Mouse (Mus musculus) C2C12 (cell line): ENCODE data around the gene Iffo2. TPM values are rescaled to one million over a fixed set of nuclear protein-coding genes. Genes with fewer than 3 reads are reported as not detected.

ENCODE experiments used
- H3K27me3 ChIP-seq: one replicate; pipeline ENCODE4 v1.6.1; 2011; ENCODE audit not compliant: control insufficient read depth, insufficient read depth, insufficient read length
- H3K36me3 ChIP-seq: one replicate; pipeline ENCODE4 v1.6.1; 2011; ENCODE audit not compliant: control insufficient read depth, insufficient read depth
- H3K4me3 ChIP-seq: one replicate; pipeline ENCODE4 v1.5.1; 2011; ENCODE audit warnings: mild to moderate bottlenecking, control low read depth; ENCODE audit not compliant: poor library complexity, insufficient read depth, severe bottlenecking
- H3K79me2 ChIP-seq: one replicate; pipeline ENCODE4 v1.6.1; 2011; ENCODE audit not compliant: control insufficient read depth, insufficient read depth
- H3K79me3 ChIP-seq: one replicate; pipeline ENCODE4 v1.6.1; 2011; ENCODE audit warnings: low read depth, control low read depth
- H3ac ChIP-seq: one replicate; pipeline ENCODE3; 2011; ENCODE audit warnings: low read depth; ENCODE audit not compliant: control insufficient read depth, insufficient read length
- CEBPB ChIP-seq: IDR thresholded peaks from one replicate; pipeline ENCODE4 v1.6.1; 2011; ENCODE audit warnings: low read depth, mild to moderate bottlenecking, control low read depth, moderate library complexity
- CTCF ChIP-seq: IDR thresholded peaks from one replicate; pipeline ENCODE4 v1.5.1; 2011; ENCODE audit not compliant: control insufficient read depth, insufficient read depth, insufficient read length
- FOSL1 ChIP-seq: IDR thresholded peaks from one replicate; pipeline ENCODE4 v1.8.0; 2011; ENCODE audit warnings: mild to moderate bottlenecking, low read length; ENCODE audit not compliant: poor library complexity, insufficient read depth, severe bottlenecking
- MAX ChIP-seq: IDR thresholded peaks from one replicate; pipeline ENCODE4 v1.6.1; 2011; ENCODE audit warnings: mild to moderate bottlenecking, control low read depth
- MYOD1 ChIP-seq: IDR thresholded peaks from one replicate; pipeline ENCODE4 v1.6.1; 2011; ENCODE audit warnings: low read depth; ENCODE audit not compliant: control insufficient read depth, insufficient read length
- MYOG ChIP-seq: IDR thresholded peaks from one replicate; pipeline ENCODE4 v1.6.1; 2011; ENCODE audit not compliant: control insufficient read depth, insufficient read length; ENCODE audit errors: extremely low read depth
- USF1 ChIP-seq: IDR thresholded peaks from one replicate; pipeline ENCODE4 v1.6.1; 2011; ENCODE audit warnings: low read depth, mild to moderate bottlenecking, control low read depth, moderate library complexity
- polyA plus RNA-seq: library from polyadenylated mRNA; unstranded; fragments of >200 nt; fragmentation: generic; extraction: Trizol; gene quantifications from one replicate; pipeline ENCODE4 v1.2.1, GENCODE M21; 2012; ENCODE audit warnings: missing spikeins

The Iffo2 gene
- polyA plus RNA-seq, 1 experiment, result 20.0 TPM

DNA sequence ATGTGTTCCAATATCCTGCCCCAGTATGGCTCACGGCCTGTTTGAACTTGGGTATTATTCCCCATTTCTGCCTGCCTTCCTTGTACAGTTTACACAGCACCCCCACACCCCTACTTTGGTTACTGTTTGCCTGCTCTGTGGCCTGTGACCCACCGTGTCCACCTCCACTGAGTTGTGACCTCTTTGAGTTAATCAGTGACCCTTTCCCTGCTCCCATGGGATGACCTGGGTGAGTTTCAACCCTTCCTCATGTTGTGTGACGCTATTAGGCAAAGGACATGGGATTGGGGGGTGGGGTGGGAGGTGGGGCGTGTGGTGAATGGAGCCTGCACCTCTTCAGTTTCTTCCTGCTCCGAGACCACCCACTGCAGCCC, 93.8 kb downstream of the Iffo2 start:
- no peaks in the 10 kb centered on the region for H3K79me2 ChIP-seq
- no peak overlapping the region for H3ac ChIP-seq
- H3K36me3 ChIP-seq, result peaks cover 3% of the 10 kb centered on the region
- no peaks in the 10 kb centered on the region for H3K79me3 ChIP-seq
- H3K4me3 ChIP-seq, result no peak overlapping the region
- TF ChIP-seq MYOD1, result no peak
- no peak for TF ChIP-seq USF1
- TF ChIP-seq CTCF, result no peak
- TF ChIP-seq MAX, result no peak
- TF ChIP-seq FOSL1, result no peak
- TF ChIP-seq MYOG, result no peak
- no peak for TF ChIP-seq CEBPB
- H3K27me3 ChIP-seq, result no peaks in the 10 kb centered on the region

DNA sequence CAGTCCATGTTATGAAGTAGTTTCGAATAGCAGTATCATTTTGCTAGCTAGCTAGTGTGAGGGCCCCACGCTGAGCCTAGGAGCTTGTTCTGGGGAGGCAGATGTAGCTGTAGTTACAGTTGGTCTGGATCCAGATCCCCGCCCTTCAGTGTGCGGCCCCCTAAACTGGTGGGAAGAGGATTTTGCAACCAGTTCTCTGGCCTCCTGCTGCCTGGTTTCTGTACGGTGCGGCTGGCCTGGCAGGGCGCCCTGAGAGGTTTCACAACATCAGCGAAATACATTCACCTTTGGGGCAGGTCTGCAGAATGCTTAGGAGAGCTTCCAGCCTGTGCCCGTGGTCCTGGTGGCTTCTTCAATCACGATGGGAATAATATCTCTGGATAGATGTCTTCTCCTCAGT, 94.4 kb downstream of the Iffo2 start:
- Histone ChIP-seq H3K36me3 (no peaks in the 10 kb centered on the region), H3K79me2 (no peaks in the 10 kb centered on the region), H3K27me3 (no peaks in the 10 kb centered on the region), H3K79me3 (no peaks in the 10 kb centered on the region), H3K4me3 (no peak overlapping the region), H3ac (no peak overlapping the region)
- TF ChIP-seq MAX (no peak), MYOG (no peak), FOSL1 (no peak), CEBPB (no peak), USF1 (no peak), CTCF (no peak), MYOD1 (no peak)

DNA sequence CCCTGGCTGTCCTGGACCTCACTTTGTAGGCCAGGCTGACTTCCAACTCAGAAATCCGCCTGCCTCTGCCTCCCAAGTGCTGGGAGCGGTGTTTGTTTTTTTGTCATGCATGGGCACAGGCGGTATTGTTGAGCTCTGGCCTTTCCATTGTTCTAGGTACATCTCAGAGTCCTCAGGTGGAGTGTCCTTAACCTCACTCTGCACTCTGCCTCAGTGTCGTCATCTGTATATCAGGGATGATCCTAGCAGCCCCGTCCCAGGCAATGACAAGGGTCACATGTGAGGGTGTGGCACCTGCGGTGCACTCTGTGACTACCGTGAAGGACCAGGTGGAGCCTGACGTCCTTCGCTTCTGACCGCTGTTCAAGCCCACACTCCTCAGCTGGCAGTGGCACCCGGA, 97.0 kb downstream of the Iffo2 start:
- no peaks in the 10 kb centered on the region for H3K79me2 ChIP-seq
- TF ChIP-seq CTCF (no peak), MAX (no peak), MYOG (no peak), FOSL1 (no peak), USF1 (no peak), CEBPB (no peak), MYOD1 (no peak)
- no peaks in the 10 kb centered on the region for H3K27me3 ChIP-seq
- H3K79me3 ChIP-seq, result no peaks in the 10 kb centered on the region
- H3K4me3 ChIP-seq, result no peak overlapping the region
- no peaks in the 10 kb centered on the region for H3K36me3 ChIP-seq
- no peak overlapping the region for H3ac ChIP-seq

DNA sequence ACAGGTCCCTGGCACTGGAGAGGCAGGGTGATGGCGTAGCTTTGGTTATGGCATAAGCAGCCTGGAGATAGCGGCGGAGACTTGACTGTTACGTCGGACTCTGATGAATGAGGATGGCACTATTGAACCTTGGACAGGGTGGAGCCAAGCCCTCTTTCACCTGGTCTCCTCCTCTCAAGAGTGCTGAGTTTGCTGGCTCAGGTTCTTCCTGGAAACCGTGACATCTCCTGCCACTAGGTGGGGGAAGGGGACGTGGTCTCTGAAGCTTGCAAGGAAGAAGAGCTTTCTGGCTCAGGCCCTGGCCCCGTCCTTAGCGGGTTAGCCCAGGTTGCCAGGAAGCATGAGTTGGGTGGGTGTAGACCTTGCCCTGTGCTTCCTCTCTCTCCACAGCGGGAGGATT, 99.8 kb downstream of the Iffo2 start:
- Histone ChIP-seq H3ac (no peak overlapping the region), H3K79me3 (no peaks in the 10 kb centered on the region), H3K36me3 (no peaks in the 10 kb centered on the region), H3K27me3 (no peaks in the 10 kb centered on the region), H3K79me2 (no peaks in the 10 kb centered on the region), H3K4me3 (no peak overlapping the region)
- TF ChIP-seq MYOG (no peak), USF1 (no peak)

DNA sequence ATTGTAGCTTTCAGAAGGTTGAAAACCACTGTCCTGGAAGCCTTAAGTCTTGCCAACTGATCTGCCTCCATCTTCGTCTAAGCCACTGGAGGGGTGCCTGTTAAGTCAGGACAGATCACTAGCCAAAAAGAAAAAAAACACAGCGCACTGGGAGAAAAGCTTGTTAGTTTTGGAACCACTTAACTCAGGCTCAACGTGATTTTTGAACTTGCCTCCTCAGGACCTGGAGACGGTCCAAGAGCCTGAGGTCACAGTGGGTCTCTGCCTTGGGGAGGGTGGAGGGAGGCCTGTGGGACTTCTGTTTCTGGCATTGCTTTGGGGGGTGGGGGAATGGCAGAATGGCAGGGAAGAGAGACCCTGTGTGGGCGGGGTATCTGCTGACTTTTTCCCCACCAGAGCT, 100.8 kb downstream of the Iffo2 start:
- no peaks in the 10 kb centered on the region for H3K79me2 ChIP-seq
- no peaks in the 10 kb centered on the region for H3K79me3 ChIP-seq
- no peaks in the 10 kb centered on the region for H3K36me3 ChIP-seq
- no peak overlapping the region for H3ac ChIP-seq
- TF ChIP-seq CTCF (no peak), USF1 (no peak), MAX (no peak), MYOD1 (no peak), CEBPB (no peak)
- H3K27me3 ChIP-seq, result no peaks in the 10 kb centered on the region
- no peak overlapping the region for H3K4me3 ChIP-seq

DNA sequence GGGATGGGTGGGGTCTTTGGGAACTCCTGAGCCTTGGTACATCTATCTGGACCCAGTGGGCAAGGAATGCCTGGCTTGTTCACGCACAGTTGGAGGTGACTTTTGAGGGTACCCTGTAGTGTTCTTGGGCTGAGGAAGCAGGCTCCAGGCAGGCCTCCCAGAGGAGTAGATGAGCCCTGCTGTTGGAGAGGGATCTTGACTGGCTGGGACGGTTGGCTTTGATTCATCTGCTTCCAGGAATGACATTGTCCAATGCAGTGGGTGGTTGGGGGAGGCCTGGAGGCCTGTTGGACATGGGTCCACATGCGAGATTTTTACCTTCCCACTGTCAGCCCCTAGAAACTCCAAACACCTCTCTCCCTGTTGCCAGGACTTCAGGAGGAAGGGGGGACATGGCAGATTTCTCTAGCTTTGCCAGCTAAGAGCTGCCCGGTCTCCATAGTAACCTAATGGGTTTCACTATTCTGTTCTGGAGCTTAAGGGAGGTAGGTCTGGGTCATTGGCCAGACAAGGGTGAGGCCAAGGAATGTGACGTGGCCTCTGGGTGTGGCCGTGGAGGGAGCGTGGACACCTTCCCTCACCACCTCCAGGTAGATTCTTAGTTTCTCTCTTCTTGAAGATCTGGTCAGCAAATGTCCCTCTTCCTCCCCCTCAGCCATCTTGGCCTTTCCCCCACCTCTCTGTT, 101.4 kb downstream of the Iffo2 start:
- no peaks in the 10 kb centered on the region for H3K79me2 ChIP-seq
- H3K4me3 ChIP-seq, result no peak overlapping the region
- no peaks in the 10 kb centered on the region for H3K79me3 ChIP-seq
- no peak overlapping the region for H3ac ChIP-seq
- H3K27me3 ChIP-seq, result no peaks in the 10 kb centered on the region
- H3K36me3 ChIP-seq, result no peaks in the 10 kb centered on the region
- no peak for TF ChIP-seq MYOD1
- no peak for TF ChIP-seq CEBPB
- no peak for TF ChIP-seq FOSL1
- no peak for TF ChIP-seq MAX
- TF ChIP-seq MYOG, result no peak
- no peak for TF ChIP-seq USF1
- no peak for TF ChIP-seq CTCF
